Mouse (Mus musculus): ENCODE results near the gene Inpp5a. TPM values are rescaled to one million over a fixed set of nuclear protein-coding genes. Genes with fewer than 3 reads are reported as not detected.

Gene Inpp5a
- polyA plus RNA-seq, 1 experiment from 2014 or later: 4.0 TPM

DNA sequence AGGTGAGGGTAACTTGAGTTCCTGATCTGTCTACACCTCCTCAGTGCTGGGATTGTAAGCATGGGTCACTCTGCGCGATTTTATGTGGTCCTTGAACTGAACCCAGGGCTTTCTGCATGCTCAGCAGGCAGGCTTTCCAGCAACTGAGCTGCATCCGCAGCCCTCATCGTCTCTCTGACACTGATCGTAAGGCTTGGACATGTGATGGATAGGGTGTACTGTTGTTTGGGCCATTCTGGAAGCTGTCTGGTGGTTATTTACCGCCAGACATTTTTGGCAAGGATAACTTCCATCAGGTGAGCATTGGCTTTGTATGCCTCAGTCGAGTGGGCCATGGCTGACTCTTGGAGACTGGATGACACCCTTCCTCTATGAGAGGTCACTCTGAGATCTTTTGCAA is 48.0 kb downstream of the Inpp5a start:
- Histone ChIP-seq H3K9me3 (replicated peaks) (no peaks in the 10 kb centered on the region), H3K4me1 (replicated peaks) (peaks cover 20% of the 10 kb centered on the region), H3K36me3 (no peaks in the 10 kb centered on the region), H3K4me3 (replicated peaks) (no peak overlapping the region), H3K4me2 (no peak overlapping the region), H3K27me3 (no peaks in the 10 kb centered on the region), H3K27ac (no peak overlapping the region), H3K9ac (no peak overlapping the region)
- ATAC-seq (ENCODE audit: low read depth) (no peak), DNase-seq (no peak)
- 72% methylated on average over 7 of the region's 7 CpGs for WGBS (ENCODE audit: insufficient replicate concordance)

DNA sequence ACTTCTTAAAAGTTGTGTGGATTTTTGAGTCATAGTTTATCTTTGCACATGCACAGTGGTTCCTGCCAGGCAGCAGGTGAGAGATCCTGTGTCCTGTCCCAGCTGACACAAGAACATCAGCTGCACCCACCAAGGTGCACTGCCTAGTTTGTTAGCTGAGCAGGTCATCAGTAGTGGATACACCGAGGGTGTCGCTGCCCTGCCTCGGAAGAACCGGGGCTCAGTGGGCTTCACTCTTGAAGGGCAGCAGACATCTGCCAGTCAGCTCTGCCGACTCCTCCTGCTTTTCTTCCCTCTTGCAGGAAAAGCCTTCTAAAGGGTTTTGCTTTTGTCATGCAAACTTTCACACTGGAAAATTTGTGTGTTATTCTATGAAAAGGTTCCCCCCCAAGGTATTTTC is 48.6 kb downstream of the Inpp5a start:
- Histone ChIP-seq H3K9me3 (replicated peaks) (no peaks in the 10 kb centered on the region), H3K27me3 (no peaks in the 10 kb centered on the region), H3K36me3 (no peaks in the 10 kb centered on the region), H3K4me2 (no peak overlapping the region), H3K4me3 (replicated peaks) (no peak overlapping the region), H3K9ac (no peak overlapping the region), H3K4me1 (replicated peaks) (peaks cover 24% of the 10 kb centered on the region), H3K27ac (no peak overlapping the region)
- DNase-seq: no peak
- 69% methylated on average over 5 of the region's 5 CpGs for WGBS (ENCODE audit: insufficient replicate concordance)
- no peak for ATAC-seq (ENCODE audit: low read depth)

DNA sequence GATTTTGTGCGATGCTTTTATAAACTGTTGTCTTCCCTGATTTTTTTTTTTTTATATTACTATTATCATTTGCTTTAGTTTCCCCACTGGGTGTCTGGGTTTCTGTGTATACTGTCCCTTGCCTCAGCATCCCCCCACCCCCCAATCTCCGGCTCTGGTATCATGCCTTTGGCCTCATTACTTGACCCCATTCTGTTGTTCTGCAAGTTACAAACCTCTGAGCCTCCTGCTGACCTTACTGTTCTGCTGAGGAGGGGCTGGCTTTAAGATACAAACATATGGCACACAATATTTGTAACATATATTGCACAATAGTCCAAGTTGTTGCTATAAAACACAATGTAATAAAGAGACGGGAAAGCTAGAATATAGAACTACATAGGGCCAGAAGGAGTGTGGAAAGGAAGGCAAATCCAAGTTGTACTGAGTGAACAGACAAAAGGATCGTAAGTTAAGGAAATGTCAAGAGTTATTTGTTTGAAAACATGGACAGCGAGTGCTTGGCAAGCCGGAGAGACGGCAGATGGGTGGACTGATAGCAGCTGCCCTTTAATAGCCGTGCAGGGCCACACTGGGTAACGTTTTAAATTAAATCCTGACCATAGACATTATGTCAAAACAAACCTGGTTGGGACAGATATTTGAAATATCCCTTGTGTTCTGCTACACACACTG is 49.2 kb downstream of the Inpp5a start:
- H3K4me1 ChIP-seq (replicated peaks): peaks cover 25% of the 10 kb centered on the region
- DNase-seq (no peak), ATAC-seq (ENCODE audit: low read depth) (no peak)
- H3K9me3 ChIP-seq (replicated peaks): no peaks in the 10 kb centered on the region
- H3K4me2 ChIP-seq: no peak overlapping the region
- no peak overlapping the region for H3K4me3 ChIP-seq (replicated peaks)
- WGBS (ENCODE audit: insufficient replicate concordance): 55% methylated on average over 9 of the region's 9 CpGs
- no peaks in the 10 kb centered on the region for H3K36me3 ChIP-seq
- H3K27ac ChIP-seq: no peak overlapping the region
- H3K9ac ChIP-seq: no peak overlapping the region
- no peaks in the 10 kb centered on the region for H3K27me3 ChIP-seq

DNA sequence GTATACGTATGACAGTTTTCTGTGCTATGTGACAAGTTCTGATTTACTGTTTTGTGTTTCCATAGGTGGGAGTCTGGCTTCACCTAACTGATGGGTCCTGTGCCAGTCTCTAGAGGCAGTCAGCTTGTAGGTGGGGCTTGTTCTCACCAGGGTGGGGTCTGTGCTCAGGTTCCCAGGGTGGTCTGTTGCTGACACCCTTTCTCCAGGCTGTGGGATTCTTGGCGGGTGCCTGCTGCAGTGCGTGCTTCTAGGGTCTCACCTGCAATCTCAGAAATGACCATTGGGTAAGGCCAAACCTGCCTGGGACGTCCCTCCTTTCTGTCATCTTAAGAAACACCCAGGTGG is 49.7 kb downstream of the Inpp5a start:
- no peaks in the 10 kb centered on the region for H3K27me3 ChIP-seq
- no peak for ATAC-seq (ENCODE audit: low read depth)
- no peak overlapping the region for H3K4me3 ChIP-seq (replicated peaks)
- H3K36me3 ChIP-seq: no peaks in the 10 kb centered on the region
- H3K9ac ChIP-seq: no peak overlapping the region
- no peak for DNase-seq
- H3K9me3 ChIP-seq (replicated peaks): no peaks in the 10 kb centered on the region
- H3K27ac ChIP-seq: no peak overlapping the region
- H3K4me1 ChIP-seq (replicated peaks): peaks cover 25% of the 10 kb centered on the region
- 69% methylated on average over 4 of the region's 4 CpGs for WGBS (ENCODE audit: insufficient replicate concordance)
- no peak overlapping the region for H3K4me2 ChIP-seq

DNA sequence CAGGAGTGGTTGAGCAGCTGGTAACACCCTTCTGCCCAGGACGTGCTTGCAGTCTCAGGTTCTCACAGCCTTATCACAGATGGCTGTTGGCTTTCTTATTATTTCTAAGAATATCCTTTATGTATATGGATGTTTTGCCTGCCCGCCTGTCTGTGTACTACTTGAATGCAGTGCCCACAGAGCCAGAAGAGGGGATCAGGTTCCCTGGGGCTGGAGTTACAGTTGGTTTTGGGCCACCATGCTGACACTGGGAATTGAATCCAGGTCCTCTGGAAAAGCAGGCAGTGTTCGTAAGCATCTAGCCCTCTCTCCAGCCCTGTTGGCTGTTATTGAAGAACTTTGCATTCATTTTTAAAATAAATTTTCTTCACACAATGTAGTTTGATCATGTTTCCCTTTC is 50.1 kb downstream of the Inpp5a start:
- DNase-seq: no peak
- no peak for ATAC-seq (ENCODE audit: low read depth)
- 48% methylated on average over 3 of the region's 3 CpGs for WGBS (ENCODE audit: insufficient replicate concordance)
- no peaks in the 10 kb centered on the region for H3K36me3 ChIP-seq
- H3K27me3 ChIP-seq: no peaks in the 10 kb centered on the region
- H3K9me3 ChIP-seq (replicated peaks): no peaks in the 10 kb centered on the region
- no peak overlapping the region for H3K4me3 ChIP-seq (replicated peaks)
- H3K4me2 ChIP-seq: no peak overlapping the region
- peaks cover 25% of the 10 kb centered on the region for H3K4me1 ChIP-seq (replicated peaks)
- H3K9ac ChIP-seq: no peak overlapping the region
- no peak overlapping the region for H3K27ac ChIP-seq

DNA sequence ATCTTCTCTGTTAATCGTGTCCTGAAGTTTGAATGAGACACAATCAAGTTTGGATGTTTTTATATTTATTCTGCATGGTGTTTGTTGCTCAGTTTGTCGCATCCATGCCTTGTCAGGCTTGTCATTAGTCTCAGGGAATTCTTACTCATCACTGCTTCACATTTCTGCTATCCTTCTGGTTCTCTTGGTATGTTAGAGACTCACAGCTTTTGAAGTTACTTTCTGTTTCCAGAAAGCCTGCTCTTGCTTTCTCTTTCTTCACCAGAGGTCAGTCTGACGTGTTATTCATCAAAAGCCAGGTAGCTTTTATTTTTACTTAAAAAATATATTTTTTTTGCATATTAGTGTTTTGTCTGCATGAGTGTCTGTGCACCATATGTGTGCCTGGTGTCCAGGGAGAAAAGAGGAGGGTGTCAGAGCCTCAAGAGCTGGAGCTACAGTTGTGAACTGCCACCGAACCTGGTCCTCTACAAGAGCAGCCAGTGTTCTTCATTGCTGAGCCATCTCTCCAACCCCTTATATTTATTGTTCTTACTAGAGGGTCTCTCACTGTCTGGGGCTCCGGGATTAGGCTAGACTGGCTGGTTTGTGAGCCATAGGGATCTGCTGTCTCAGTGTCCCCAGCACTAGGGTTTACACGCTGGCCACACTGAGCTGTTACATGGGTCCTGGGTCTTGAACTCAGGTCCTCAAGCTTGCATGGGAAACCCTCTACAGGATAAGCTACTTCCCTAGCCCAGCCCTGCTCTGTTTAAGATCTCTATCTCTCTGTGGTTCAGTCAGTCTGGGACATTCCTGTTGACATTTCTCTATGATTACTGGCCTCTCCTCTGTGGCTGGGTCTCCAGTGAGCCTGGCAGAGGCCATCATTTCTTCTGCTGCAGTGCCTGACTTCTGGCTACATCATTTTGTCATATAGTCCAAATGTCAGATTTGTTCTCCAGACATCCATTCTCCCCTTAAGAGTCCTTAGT is 51.3 kb downstream of the Inpp5a start:
- Histone ChIP-seq H3K4me3 (replicated peaks) (no peak overlapping the region), H3K27ac (no peak overlapping the region), H3K4me1 (replicated peaks) (peaks cover 17% of the 10 kb centered on the region), H3K36me3 (no peaks in the 10 kb centered on the region), H3K27me3 (no peaks in the 10 kb centered on the region), H3K9ac (no peak overlapping the region), H3K4me2 (no peak overlapping the region), H3K9me3 (replicated peaks) (no peaks in the 10 kb centered on the region)
- ATAC-seq (ENCODE audit: low read depth): no peak
- 57% methylated on average over 6 of the region's 6 CpGs for WGBS (ENCODE audit: insufficient replicate concordance)
- DNase-seq: no peak

DNA sequence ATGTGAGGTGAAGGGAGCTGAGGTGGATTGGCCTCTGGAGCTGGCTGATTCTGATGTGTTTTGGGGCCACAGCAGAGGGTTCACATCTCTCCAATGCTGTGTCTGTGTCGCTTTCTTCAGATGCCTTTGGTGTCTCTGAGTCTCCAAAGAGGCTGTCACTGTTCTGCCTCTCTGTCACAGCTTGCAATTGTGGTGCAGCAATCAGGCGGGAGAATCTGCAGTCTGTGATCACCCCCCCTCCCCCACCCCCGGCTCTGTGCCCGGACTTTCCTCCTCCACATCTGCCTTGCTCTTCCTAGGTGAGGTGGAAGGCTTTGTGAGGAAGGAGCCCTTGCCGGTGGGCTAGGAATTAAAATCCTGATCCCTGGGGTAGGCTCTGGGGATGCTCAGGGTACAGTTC is 52.1 kb downstream of the Inpp5a start:
- H3K27ac ChIP-seq: no peak overlapping the region
- ATAC-seq (ENCODE audit: low read depth) (no peak), DNase-seq (no peak)
- H3K36me3 ChIP-seq: no peaks in the 10 kb centered on the region
- H3K27me3 ChIP-seq: no peaks in the 10 kb centered on the region
- peaks cover 17% of the 10 kb centered on the region for H3K4me1 ChIP-seq (replicated peaks)
- H3K4me2 ChIP-seq: no peak overlapping the region
- no peak overlapping the region for H3K9ac ChIP-seq
- H3K9me3 ChIP-seq (replicated peaks): no peaks in the 10 kb centered on the region
- H3K4me3 ChIP-seq (replicated peaks): no peak overlapping the region
- 43% methylated on average over 5 of the region's 5 CpGs for whole genome bisulfite sequencing (ENCODE audit: insufficient replicate concordance)

DNA sequence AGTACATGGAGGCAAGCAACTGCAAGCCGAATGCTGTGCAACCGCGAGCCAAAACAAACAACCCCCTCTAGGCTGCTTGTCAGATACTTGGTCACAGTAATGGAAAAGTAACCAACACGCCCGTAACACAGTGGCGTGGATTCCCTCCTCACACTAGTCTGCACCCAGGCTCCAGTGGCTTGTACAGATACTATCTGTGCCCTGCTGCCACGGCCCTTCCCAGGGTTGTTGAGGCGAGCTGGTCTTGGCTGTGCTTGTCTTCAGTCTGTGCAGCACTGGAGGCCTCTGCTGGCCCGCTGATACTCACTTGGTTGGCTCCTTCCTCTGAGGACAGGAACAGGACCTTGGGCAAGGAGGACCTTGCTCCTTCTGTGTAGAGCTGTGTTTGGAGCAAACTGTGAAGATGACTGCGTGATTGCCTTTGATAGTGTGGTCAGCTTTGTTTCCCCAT is 52.9 kb downstream of the Inpp5a start:
- H3K27ac ChIP-seq: no peak overlapping the region
- no peak for DNase-seq
- H3K4me3 ChIP-seq (replicated peaks): no peak overlapping the region
- no peak for ATAC-seq (ENCODE audit: low read depth)
- no peaks in the 10 kb centered on the region for H3K9me3 ChIP-seq (replicated peaks)
- no peaks in the 10 kb centered on the region for H3K36me3 ChIP-seq
- WGBS (ENCODE audit: insufficient replicate concordance): 50% methylated on average over 10 of the region's 10 CpGs
- H3K9ac ChIP-seq: no peak overlapping the region
- no peaks in the 10 kb centered on the region for H3K27me3 ChIP-seq
- H3K4me2 ChIP-seq: no peak overlapping the region
- H3K4me1 ChIP-seq (replicated peaks): peaks cover 17% of the 10 kb centered on the region

DNA sequence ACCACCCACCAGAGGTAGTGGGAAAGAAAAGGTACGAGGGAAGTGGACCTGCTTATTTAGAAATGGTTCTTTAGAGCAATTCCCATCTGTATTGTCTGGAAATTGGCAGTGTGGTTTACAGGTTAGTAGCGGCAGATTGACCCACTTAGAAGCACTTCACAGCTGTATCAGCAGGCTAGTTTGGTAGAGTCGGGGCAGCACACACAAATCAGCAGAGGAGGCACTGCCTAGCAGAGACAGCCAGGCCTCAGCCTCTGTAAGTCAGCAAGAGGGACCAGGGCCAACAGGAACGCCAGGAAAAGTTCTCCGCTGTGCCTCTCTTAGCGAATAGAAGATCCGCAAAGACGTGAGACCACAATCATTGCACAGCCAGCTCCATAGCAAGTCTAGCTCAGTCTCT is 56.7 kb downstream of the Inpp5a start:
- no peak overlapping the region for H3K4me3 ChIP-seq (replicated peaks)
- H3K27me3 ChIP-seq: no peaks in the 10 kb centered on the region
- WGBS (ENCODE audit: insufficient replicate concordance): 70% methylated on average over 8 of the region's 8 CpGs
- H3K9ac ChIP-seq: no peak overlapping the region
- H3K27ac ChIP-seq: no peak overlapping the region
- DNase-seq (no peak), ATAC-seq (ENCODE audit: low read depth) (no peak)
- no peaks in the 10 kb centered on the region for H3K9me3 ChIP-seq (replicated peaks)
- no peaks in the 10 kb centered on the region for H3K36me3 ChIP-seq
- peaks cover 17% of the 10 kb centered on the region for H3K4me1 ChIP-seq (replicated peaks)
- no peak overlapping the region for H3K4me2 ChIP-seq

DNA sequence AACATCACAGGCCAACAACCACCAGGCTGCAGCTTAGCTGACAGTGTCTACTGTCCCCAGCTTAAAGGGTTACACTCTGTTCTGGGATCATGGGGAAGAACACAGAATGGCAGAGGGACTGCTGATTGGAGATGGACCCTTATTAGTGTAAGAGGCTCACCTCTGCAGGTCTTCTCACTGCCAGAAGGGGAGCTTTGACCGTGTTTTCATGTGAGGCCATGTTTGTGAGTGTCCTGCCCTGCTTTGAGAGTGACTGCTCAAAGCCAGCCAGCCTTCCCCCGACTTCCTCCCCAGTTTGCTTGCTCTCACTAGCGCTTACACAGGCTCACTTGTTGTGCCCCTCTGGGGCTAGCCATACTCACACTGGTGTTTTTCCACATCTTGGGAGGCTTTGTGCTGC is 58.5 kb downstream of the Inpp5a start:
- Histone ChIP-seq H3K4me2 (no peak overlapping the region), H3K36me3 (no peaks in the 10 kb centered on the region), H3K4me1 (replicated peaks) (0 out of 2 replicates have a peak, but pooled peaks cover 2% of the 10 kb centered on the region), H3K9me3 (replicated peaks) (no peaks in the 10 kb centered on the region), H3K9ac (no peak overlapping the region), H3K27ac (no peak overlapping the region), H3K4me3 (replicated peaks) (no peak overlapping the region), H3K27me3 (no peaks in the 10 kb centered on the region)
- ATAC-seq (ENCODE audit: low read depth) (no peak), DNase-seq (no peak)
- WGBS (ENCODE audit: insufficient replicate concordance): 67% methylated on average over 3 of the region's 3 CpGs

DNA sequence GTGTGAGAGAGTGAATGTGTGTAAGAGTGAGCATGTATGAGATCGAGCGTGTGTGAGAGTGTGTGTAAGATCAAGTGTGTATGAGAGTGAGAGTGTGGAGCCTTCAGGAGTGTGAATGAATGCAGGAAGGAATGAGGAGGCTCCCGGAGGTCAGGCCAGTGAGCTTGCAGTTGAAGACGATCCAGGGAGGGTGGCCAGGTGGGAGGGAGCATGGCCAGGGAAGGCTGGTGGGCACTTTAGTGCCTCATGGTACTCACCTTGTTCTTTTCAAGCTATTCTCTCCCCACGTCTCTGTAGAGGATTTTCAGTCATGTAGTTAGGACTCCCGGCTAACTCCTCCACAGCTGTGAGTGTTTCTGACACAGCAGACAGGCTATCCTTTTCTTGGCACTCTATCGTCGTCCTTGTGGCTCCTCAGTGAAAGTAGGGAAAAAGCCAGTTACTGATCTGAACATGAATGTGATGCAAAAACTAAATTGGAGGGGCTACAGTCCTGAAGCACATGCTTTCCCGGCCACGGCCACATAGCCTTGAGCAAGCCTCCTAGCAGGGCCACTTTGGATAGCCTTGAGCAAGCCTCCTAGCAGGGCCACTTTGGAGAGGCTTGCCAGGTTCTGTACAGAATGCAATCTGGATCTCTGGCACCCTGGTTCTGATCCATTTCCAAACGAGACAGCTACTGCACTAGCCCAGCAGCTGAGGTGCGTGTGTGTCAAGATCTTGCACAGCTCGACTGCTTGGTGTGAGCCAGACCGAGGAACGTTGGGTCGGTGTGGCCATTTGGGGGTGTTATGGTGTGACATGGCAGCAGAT is 61.5 kb downstream of the Inpp5a start:
- WGBS (ENCODE audit: insufficient replicate concordance): 66% methylated on average over 16 of the region's 16 CpGs
- ATAC-seq (ENCODE audit: low read depth) (no peak), DNase-seq (no peak)
- H3K4me2 ChIP-seq: no peak overlapping the region
- no peak overlapping the region for H3K9ac ChIP-seq
- no peaks in the 10 kb centered on the region for H3K9me3 ChIP-seq (replicated peaks)
- no peaks in the 10 kb centered on the region for H3K4me1 ChIP-seq (replicated peaks)
- H3K27ac ChIP-seq: no peak overlapping the region
- no peaks in the 10 kb centered on the region for H3K36me3 ChIP-seq
- H3K4me3 ChIP-seq (replicated peaks): no peak overlapping the region
- H3K27me3 ChIP-seq: no peaks in the 10 kb centered on the region

Data from liver, embryonic 13.5 days (tissue).